Mouse (Mus musculus): ENCODE results near the gene Cbarp.

Gene Cbarp

GRCm38 (mm10) chr10:80156752-80157053 is 16.1 kb upstream of the Cbarp start:
- no peak for DNase-seq (ENCODE audit: low spot score)

- DNase-seq (ENCODE audit: low spot score): no peak
Observed at GRCm38 (mm10) chr10:80156002-80156751, 15.5 kb upstream of the Cbarp start.

DNA sequence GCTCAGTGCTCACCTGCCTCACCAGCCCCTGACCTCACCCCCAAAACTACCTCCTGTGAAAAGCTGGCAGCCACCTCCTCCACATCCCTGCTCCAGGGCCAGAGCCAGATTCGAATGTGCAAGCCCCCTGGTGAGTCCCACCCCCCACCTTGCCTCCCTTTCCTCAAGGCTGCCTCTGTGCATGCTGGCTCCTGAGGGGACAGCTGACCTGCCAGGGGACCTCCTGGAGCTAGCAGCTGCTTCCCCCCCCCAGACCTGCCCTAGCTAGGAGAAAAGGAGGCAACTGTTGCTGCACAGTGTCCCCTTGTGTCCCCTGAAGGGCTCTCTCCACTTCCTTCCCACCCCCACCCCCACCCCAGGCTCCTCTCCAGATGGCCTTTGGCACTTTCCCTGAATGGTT is 14.6 kb upstream of the Cbarp start:
- DNase-seq (ENCODE audit: low spot score): no peak

DNA sequence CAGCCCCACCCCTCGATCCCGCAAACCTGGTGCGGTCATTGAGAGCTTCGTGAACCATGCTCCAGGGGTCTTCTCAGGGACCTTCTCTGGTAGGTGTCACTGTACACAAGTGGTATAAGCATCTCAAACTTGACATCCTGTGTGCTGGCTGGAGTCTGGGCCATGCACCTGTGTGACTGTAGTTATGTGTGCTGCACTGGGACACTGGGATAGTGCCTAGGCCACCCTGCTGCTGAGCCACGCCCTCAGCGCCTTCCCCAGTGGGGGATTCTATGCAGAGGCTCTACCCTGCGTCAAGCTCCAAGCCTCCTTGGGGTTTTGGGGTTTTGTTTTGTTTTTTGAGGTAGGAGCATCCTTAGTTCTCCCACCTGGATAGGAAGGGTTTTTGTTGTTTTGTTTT is 13.7 kb upstream of the Cbarp start:
- no peak for DNase-seq (ENCODE audit: low spot score)

- no peak for DNase-seq (ENCODE audit: low spot score)
Observed at GRCm38 (mm10) chr10:80153713-80154112, 13.1 kb upstream of the Cbarp start.

GRCm38 (mm10) chr10:80152873-80153260 is 12.2 kb upstream of the Cbarp start:
- no peak for DNase-seq (ENCODE audit: low spot score)

- DNase-seq (ENCODE audit: low spot score): no peak
Observed at GRCm38 (mm10) chr10:80152071-80152872, 11.6 kb upstream of the Cbarp start.

DNA sequence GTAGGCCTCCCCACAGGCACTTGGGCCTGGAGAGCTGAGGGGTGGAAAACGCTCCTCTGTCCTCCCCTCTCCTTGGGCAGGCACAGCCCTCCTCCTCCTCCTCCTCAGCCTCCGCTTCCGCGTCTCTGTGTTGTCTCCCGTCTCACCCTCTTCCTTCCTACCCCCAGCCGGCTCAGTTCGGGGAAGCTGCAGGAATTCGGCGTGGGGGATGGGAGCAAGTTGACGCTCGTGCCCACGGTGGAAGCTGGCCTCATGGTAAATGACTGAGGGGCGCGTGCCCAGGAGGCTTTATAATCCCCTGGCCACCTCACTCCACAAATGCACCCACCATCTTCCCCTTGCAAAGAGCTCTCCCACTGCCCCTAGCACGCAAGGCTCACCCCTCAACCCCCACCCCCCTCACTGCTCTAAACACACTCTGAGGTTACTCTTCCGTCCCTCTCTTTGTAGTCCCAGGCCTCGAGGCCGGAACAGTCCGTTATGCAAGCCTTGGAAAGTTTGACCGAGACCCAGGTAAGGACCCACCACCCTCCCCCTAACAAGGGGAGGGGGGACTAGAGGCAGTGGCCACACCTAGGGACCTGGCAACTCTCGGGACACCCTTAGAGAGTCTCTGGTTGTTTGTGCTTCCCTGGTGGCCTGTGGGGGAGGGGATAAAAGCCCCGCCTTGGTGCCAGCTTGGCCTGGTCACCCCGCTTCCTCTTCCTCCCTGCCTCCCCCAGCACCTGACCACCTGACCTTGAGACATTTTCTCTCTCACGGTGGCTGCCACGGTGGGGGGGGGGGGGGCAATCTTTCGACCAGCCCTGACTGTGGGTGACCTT is 10.8 kb upstream of the Cbarp start:
- DNase-seq (ENCODE audit: low spot score): no peak

DNA sequence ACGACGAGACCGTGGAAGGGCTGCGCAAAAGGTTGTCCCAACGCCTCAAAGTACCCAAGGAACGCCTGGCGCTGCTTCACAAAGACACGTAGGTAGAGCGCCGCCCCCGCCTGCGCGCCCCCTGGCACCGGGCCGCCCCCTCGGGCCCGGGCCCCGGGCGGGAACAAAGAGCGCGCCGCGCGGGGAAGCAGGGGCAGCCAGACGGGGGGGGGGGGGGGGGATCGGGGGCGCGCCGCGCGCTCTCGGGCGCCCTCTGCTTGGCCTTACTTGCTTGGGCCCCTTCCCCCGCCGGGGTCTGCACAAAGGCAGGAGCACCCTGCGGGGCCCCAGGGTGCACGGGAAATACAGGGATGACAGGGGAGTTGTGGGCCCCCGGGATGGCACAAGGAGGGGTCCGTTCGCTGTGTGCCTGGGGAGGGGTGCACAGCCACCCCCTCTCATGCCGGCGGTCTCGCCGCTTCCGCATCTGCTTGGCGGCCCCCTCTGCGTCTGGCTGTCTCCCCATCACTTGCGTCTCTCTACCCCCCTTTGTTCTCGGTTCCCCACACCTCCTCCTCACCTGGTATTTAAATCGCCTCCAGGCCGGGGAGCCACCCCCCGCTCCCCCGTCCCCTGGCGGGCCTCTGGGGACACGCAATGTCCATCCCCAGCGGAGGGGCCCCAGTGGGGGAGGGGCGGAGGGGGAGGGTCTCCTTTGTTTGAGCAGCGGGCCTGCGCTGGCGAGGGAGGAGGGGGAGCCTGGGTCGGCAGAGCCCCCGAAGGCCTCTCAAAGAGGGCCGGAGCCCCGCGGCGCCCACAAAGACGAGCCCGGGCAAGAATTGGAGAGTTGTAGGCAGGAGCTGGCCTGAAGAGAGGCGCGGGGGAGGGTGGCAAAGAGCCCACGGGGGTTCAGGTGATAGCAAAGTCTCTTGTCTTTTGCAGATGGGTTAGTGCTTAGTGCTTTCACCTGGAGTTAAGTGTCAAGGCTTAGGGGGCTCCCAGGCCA is 9.9 kb upstream of the Cbarp start:
- no peak for DNase-seq (ENCODE audit: low spot score)

DNA sequence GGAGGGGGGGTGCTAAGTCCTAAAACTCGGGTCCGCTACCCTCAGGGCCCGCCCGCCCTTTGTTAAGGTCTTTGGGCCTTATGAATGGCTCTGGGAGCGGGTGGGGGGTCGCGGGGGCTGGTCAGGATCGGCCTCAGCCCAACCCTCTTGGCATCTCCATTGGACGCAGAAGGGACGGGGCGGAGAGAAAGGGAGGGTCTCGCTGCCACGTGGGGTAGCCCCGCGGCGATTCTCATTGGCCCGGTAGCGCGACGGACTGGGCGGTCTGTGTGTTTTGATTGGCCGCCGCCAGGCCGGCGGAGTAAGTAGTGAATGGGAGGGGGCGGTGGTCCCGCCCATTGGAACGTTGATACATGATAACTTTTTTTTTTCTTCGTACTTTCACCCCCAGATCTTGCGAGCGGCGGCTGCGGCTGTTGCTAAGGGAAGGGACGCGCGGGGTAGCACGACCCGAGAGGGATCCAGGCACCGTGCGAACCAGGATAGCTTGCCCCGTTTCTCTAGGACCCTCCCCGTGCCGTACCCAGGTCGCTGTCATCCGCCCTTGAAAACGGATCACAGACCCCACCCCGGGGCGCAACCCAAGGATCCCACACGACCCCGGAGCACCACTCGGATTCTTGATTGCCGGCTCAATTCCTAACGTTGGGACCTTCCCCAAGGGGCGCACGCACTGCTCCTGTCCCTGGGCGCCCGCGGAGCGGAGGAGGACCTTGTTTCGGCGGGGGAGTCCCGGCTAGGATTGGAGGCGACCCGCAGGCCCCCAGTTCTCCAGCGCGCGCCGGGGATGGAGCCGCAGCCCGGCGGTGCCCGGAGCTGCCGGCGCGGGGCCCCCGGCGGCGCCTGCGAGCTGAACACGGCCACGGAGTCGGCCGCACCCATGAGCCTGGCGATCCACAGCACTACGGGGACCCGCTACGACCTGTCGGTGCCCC is 8.9 kb upstream of the Cbarp start:
- DNase-seq (ENCODE audit: low spot score): peak; percentile 92

DNA sequence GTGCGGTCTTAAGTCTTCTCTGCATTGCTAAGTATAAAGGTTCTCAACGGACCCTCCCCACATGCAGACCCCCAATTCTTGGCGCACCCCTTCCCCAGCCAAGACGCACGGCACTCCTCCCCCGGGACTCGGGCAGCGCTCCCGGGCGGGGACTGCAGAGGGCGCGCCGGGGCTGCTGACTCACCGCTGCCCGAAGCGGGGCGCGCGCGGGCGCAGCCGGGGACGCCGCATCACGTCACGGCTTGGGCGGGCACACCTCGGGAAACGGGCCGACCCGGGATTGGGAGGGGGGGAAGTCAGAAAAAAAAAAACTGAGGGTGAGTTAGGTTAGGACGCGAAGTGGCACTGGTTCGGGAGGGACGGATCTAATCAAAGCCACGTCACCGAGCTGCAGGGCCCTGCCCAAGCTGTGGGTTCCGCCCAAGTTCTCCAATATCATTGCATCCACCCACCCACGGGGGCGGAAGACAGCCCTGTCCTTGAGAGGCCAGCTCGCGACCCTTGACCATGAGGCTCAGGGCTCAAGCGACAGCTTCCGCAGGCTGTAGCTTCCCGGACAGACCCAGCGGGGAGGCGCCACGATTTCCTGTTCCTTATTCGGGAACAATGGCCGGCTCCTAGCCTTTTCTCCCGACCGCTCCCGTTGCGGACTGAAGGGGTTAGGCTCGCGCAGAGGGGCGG is 8.1 kb upstream of the Cbarp start:
- peak; percentile 77 for DNase-seq (ENCODE audit: low spot score)

- no peak for DNase-seq (ENCODE audit: low spot score)
Observed at GRCm38 (mm10) chr10:80147719-80148601, 7.3 kb upstream of the Cbarp start, which contains the start of gene Midn. Gene Midn, plus strand, starts transcription at chr10:80148272.

DNA sequence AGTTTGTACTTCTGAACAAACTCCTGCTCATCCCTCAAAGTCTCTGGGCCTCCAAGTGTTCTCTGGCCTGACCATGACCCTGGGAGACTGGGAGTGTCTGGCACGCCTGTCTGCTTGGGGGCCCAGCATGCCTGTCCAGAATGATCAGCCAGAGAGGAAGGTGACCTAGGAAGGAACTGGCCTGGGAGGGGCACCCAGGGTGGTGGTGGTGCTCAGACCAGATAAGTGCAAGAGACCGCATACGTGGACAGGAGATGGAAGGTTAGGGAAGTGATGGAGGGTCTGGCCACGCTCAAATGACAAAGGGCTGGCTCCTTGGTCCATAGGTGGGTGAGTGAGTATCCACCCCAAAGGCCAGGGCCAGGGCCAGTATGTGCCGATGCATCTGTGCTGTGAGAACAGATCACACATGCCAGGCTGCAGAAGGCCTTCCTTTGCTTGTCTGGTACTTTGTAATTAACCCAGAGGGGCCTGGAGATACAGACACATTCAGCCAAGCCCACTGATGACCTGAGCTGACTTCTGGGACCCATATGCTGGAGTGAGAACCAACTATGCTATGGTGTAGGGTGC is 6.6 kb upstream of the Cbarp start:
- DNase-seq (ENCODE audit: low spot score): no peak

DNA sequence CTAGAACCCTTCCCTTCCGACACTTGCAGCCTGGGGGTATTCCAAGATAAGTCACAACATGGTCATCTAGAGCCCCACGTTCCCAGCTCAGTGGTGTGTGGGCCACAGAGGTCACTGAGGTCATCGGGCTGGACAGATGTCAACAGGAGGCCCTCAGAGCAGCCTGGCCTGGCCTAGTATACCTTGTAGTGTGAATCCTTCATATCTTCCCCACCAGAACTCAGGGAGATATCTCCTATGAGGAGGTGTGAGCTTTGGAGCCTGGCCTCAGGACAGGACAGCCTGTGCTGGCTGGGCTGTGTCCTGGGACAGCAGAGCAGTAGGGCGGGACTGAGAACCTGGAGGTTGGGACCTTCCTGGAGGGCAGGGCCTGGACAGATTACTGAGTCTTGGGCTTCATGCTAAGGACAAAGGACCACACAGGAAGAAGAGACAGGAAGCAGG is 6.0 kb upstream of the Cbarp start:
- DNase-seq (ENCODE audit: low spot score): no peak

DNA sequence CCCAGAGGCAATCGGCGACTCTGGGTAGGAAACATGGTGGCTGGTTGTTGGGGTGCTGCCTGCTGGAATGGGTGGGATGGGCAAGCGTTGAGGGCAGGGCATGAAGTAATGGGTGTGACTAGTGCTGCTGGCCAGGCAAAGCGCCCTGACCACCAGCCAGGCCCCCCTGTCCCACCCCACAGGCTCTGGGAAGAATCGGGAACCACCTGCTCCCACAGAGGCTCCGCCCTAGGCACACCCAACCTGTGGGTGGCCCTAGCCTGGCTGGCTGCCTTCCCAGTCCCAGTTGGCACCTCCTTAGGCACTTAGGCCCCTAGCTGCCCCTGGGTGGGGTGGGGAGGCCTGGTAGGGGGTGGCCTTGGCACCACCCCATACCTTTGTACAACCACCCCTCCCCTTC is 5.3 kb upstream of the Cbarp start:
- DNase-seq (ENCODE audit: low spot score): no peak

DNA sequence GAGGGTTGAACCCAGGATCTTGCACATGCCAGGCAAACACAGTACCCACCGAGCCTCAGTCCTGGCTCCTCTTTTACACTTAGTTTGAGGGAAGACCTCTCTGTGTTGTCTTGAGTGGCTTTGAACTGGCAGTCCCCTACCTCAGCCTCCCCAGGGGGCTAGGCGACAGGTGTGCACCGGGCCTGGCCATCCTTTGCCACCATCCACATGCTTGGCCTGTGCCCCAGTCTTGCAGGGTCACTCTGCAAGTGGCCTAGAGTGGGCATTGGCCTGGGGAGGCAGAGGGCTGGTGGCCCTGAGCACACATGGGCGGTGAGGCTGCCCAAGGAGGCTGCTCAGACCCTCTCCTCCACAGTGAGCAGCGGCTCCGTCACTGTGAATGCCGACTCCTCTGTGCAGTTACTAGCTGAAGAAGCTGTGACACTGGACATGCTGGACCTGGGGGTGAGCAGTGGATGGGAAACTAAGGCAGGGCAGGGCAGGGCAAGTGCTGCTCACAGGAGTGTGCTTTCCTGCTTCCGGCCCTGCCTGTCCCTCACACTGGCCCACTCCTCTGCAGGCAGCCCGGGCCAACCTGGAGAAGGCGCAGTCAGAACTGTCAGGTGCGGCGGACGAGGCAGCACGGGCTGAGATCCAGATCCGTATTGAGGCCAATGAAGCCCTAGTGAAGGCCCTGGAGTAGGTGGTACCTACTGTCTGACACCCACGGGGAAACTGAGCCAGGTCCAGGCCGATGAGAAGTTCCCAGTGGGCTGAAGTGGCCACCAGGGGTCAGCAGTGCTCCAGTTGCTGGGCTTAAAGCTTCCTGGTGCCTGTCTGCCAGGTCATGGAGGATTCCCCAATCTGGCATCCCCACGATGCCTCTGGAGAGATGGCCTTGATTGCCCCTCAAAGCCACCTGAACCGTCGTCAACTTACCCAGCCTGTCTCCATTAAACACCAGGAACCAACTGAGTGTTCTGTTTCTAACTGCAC is 4.5 kb upstream of the Cbarp start:
- no peak for DNase-seq (ENCODE audit: low spot score)

GRCm38 (mm10) chr10:80144159-80144558 is 3.5 kb upstream of the Cbarp start:
- no peak for DNase-seq (ENCODE audit: low spot score)

Data from urinary bladder, postnatal 10 days (tissue).